Mouse (Mus musculus) natural killer cell, adult 2 months (primary cell): ENCODE measurements around the gene 6430548M08Rik.

Experiments
- DNase-seq, 2 experiments: peaks; one replicate each; pipeline ENCODE4 v3.0.0; 2022; ENCODE audit warnings: low spot score in 2 of 2

Gene 6430548M08Rik

GRCm38 (mm10) chr8:120181861-120182414 is 68.0 kb downstream of the 6430548M08Rik start:
- DNase-seq = no peak

GRCm38 (mm10) chr8:120184366-120184765 is 70.4 kb downstream of the 6430548M08Rik start:
- DNase-seq = no peak

GRCm38 (mm10) chr8:120184850-120185792 is 71.2 kb downstream of the 6430548M08Rik start:
- no peak for DNase-seq

- no peak for DNase-seq
These were observed 72.5 kb downstream of the 6430548M08Rik start for GRCm38 (mm10) chr8:120186454-120186853.

GRCm38 (mm10) chr8:120188510-120188909 is 74.6 kb downstream of the 6430548M08Rik start:
- DNase-seq = no peak

- DNase-seq = no peak
These were observed 75.5 kb downstream of the 6430548M08Rik start for GRCm38 (mm10) chr8:120189440-120189839.

GRCm38 (mm10) chr8:120190107-120190809 is 76.3 kb downstream of the 6430548M08Rik start:
- no peak for DNase-seq

GRCm38 (mm10) chr8:120190810-120191413 is 77.0 kb downstream of the 6430548M08Rik start:
- no peak for DNase-seq

GRCm38 (mm10) chr8:120191633-120192032 is 77.7 kb downstream of the 6430548M08Rik start:
- no peak for DNase-seq

- no peak for DNase-seq
These were observed 78.2 kb downstream of the 6430548M08Rik start for GRCm38 (mm10) chr8:120192118-120192517.

GRCm38 (mm10) chr8:120201351-120201750 is 87.4 kb downstream of the 6430548M08Rik start:
- no peak for DNase-seq

GRCm38 (mm10) chr8:120202546-120202945 is 88.6 kb downstream of the 6430548M08Rik start:
- DNase-seq = no peak

- DNase-seq = no peak
These were observed 90.9 kb downstream of the 6430548M08Rik start for GRCm38 (mm10) chr8:120204736-120205360.

GRCm38 (mm10) chr8:120205916-120206315 is 92.0 kb downstream of the 6430548M08Rik start:
- DNase-seq = no peak

GRCm38 (mm10) chr8:120207364-120207763 is 93.4 kb downstream of the 6430548M08Rik start:
- DNase-seq = no peak

- no peak for DNase-seq
These were observed 94.2 kb downstream of the 6430548M08Rik start for GRCm38 (mm10) chr8:120208113-120208512.

GRCm38 (mm10) chr8:120211345-120211744 is 97.4 kb downstream of the 6430548M08Rik start:
- no peak for DNase-seq

- DNase-seq = no peak
These were observed 98.6 kb downstream of the 6430548M08Rik start for GRCm38 (mm10) chr8:120212596-120212995.

GRCm38 (mm10) chr8:120213229-120213628 is 99.3 kb downstream of the 6430548M08Rik start:
- no peak for DNase-seq

- DNase-seq = no peak
These were observed 100.0 kb downstream of the 6430548M08Rik start for GRCm38 (mm10) chr8:120213939-120214338.
